Mouse (Mus musculus) frontal cortex, postnatal 36 days (tissue): ENCODE results near the gene Vmn1r43.
"Not testable (repeated sequence)": the region's sequence is repeated elsewhere in the genome, so short reads cannot be mapped to it uniquely, and the experiment has no call there.

Source experiments
- DNase-seq, 2 experiments: peaks; one replicate each; pipeline ENCODE4 v3.0.0; 2022; ENCODE audit warnings: low spot score in 2 of 2

Gene Vmn1r43

DNA sequence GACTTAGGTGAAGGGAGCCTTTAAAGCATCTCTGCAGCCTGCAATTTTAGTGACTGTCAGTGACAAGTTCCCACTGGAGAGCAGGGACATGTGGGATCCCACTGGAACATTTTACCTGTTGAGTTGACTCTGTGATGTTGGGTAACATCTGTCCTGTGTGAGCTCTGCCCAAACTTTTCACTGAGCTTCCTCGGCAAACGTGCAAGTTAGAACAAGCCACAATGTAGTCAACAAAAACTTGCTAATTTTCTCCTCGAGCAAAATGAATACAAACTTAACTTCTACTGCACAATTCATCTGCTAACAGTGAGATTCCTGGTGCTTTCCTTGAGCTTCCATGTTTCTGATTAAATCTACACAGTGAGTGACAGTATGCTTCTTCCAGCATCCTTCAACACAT lies at the start of gene Vmn1r43, which contains the start of gene Vmn1r42:
Vmn1r43 (minus strand) TSS at position 101 of the 400 bp plus-strand sequence.
Vmn1r42 (minus strand) TSS at position 101 of the 400 bp plus-strand sequence.
- DNase-seq, result not testable (repeated sequence)

DNA sequence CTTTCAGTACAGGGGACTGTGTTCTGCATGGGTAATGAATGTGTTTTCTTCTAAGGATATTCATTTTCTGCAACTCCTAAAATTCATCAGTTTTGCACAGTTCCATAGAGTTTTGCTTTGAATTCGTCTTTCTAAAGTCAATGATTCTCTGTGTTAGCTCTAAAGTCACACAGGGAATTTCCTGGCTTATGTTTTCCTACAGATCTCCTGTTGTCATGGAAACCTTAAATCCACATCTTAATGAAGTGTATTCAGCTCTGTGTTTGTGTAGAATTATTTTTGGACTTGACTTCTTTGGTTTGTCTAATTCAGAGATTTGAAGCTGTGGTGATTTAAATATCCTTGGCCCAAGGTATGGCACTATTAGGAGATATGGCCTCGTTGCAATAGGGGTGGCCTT lies 7.6 kb upstream of the Vmn1r43 start:
- DNase-seq, result no peak

DNA sequence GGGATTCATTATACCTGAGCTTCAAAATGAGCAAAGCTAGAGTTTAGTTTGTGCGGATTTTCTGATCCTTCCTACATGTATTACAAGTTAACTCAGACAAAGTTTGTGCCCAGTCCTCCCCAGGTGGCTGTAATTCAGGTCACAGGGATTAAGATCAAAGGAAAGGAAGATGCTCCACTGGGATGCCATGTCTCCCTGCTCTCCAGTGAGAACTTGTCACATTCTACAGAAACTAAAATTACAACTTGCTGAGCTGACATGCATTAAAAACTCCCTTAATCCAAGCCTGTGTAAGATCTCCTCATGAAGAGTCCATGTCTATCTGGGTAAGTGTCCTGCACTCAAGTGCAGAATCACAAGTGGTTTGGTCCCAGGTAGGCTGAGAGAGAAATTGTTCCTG lies 7.1 kb upstream of the Vmn1r43 start, which contains the start of gene Vmn1r44:
Vmn1r44 (plus strand) TSS at position 301 of the 400 bp plus-strand sequence.
- peak in 1 of 2 experiments; percentile 0 for DNase-seq

DNA sequence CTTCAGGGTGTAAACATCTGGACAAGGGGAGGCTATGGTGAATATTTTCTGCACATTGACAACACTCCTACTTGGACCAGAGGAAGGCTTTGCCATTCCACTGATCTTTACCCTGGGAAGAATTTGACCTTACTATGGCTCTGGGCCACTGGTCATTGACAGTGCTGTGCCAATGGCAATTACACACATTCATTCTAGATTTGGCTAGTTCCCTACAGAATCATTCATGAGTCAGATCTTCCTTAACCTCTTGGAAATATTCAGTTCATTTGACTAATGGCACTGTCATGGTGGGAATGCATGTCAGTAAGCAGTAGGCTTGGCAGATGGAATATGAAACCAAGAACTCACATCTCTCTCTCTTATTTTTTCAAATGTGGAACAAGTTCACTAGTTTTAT lies 4.7 kb upstream of the Vmn1r43 start:
- DNase-seq, result no peak

DNA sequence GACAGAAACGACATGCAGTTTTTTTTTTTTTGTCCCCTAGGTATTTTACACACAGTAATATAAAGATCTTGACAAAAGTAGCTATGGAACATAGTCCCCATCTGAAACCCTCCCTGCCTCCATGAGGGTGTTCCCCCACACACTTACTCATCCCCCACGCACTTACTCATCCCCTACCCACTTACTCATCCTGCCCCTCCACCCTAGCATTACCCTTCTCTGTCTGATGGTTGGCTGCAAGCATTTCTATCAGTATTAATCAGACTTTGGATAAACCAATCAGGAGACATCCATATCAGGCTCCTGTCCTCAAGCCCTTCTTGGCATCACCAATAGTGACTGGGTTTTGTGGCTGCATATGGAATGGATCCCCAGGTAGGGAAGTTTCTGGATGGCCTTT lies 750 bp upstream of the Vmn1r43 start:
- DNase-seq, result no peak

DNA sequence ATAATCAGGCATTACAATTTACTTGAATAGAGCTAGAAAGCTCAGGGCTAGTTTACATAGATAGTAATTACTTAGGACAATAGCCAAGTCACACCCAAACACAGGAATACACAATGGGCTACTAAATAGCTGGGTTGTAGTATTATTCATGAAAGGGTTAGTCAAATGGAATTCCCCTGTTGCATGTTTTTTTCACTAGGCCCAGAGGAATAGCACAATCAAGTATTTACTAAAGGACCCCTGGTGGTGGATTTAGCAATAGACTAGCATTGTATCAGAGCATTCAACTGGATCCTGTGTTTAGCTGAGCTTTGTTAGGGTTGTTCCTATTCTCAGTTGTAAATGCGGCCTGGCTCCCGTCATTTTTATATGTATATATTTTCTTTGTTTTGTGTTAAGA lies 8.2 kb downstream of the Vmn1r43 start:
- no peak for DNase-seq

DNA sequence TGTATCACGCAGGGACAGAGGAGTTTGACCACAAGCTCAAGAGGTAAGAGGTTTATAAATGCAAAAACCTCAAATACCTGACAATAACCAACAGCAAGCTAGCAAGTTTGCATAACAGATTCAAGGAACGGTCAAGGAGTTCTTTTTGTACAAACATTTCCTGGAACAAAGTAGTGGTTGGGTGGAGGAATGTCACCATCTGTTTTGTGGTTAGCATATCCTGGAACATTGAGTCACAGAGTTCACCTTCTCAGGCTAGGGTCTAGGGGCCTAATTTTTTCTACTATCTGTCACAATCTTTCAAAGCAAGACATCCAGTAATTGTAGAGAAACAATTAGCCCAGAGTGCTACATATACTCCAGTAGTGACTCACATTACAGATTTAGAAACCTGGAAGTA lies 8.9 kb downstream of the Vmn1r43 start:
- DNase-seq, result no peak

DNA sequence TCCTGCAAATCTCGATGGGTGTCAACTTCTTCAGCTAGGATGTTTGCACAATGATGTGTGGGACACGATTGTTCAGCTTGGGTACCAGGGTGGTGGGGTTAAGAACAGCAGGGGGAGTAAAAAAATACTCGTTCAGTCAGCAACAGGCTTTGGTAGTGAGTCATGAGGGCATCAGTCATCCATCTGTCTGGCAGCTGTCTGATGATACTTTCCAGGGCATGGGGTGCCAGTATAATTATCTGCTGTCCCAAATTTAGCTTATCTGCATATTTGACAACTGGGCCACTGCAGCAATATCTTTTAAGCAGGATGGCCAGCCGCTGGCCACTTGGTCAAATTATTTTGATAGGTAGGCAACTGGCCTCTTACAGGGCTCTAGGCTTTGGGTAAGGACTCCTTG lies 12.4 kb downstream of the Vmn1r43 start:
- DNase-seq, result no peak

DNA sequence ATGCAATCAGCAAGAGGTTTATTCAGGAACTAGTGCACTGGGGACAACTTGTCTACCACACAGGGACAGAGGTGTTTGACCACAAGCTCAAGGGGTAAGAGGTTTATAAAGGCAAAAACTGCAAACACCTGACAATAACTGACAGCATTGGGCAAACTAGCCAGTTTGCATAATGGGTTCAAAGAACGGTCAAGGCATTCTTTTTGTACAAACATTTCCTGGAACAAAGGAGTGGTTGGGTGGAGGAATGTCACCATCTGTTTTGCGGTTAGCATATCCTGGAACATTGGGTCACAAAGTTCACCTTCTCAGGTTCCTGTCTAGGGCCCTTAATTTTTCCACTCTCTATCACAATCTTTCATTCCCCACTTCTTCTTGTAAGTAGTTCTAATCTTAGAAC lies 16.4 kb downstream of the Vmn1r43 start:
- no peak for DNase-seq

DNA sequence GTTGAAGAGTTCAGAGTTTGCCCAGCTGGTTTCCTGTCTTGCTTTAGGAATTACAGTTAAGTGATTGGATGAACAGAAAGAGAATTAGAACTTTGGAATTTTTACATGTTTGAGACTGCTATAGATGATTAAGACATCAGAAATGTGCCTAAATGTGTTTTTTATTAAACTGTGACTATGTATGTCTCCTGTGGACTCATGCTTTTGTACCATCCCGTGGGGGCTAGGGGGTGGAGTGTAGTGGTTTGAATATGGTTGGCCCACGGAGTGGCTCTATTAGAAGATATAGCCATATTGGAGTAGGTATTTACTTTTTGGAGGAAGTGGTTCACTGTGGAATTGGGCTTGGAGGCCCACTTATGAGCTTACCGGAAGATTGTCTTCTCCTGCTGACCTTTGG lies 18.7 kb downstream of the Vmn1r43 start:
- no peak for DNase-seq
